Comparison of ENCODE assay signal across 10 mouse cellular contexts in genomic region chr2:156716683-156717082, GRCm38 (mm10). TPM values are rescaled to one million over a fixed set of nuclear protein-coding genes. Genes with fewer than 3 reads are reported as not detected.
A peak's percentile ranks its signal among the peaks of the same experiment; 100 is the strongest.
DNase-seq lines count a peak whose midpoint lies in the region; ATAC-seq and TF ChIP-seq lines count a peak whose summit lies in the region.
"Had no signal": no experiment of that assay in that cellular context is flagged by ENCODE, and none has a peak within 500 bp of the region (broad histone marks: within the 10 kb centered on the region; RNA-seq: fewer than 3 reads in every experiment).

No protein-coding gene starts in this region.

- ATAC-seq in heart, embryonic 13.5 days (ENCODE audit: extremely low read depth, insufficient number of reproducible peaks, low FRiP score, low TSS enrichment), result no peak
- no peak for ATAC-seq in forebrain, embryonic 15.5 days (replicated peaks)
- no peak for ATAC-seq in granulocyte monocyte progenitor cell, adult 5-6 weeks (replicated peaks; ENCODE audit: poor library complexity, severe bottlenecking)
- ATAC-seq: intestine, embryonic 15.5 days had no signal

- H3K9me3 ChIP-seq in heart, embryonic 13.5 days, result no peaks in the 10 kb centered on the region
- H3K9me3 ChIP-seq in forebrain, embryonic 15.5 days, result no peaks in the 10 kb centered on the region
- H3K9me3 ChIP-seq: intestine, embryonic 15.5 days; neural tube, embryonic 15.5 days had no signal

- peak overlapping the region; percentile 69 for H3K4me2 ChIP-seq in heart, embryonic 13.5 days
- H3K4me2 ChIP-seq in forebrain, embryonic 15.5 days (replicated peaks), result no peak overlapping the region

- H3K9ac ChIP-seq in heart, embryonic 13.5 days, result 0 out of 2 replicates have a peak overlapping the region, but pooled peaks have one; percentile 75
- H3K9ac ChIP-seq in forebrain, embryonic 15.5 days (replicated peaks), result no peak overlapping the region

- intact Hi-C loops in heart, postnatal 36 days (cut with DNase I), result loop anchor here (5.0 kb wide), 1 partner anchor 169 kb away; the partner anchor contains the start of gene Aar2
- intact Hi-C loops in left cerebral cortex, adult 2 months (cut with DNase I), result loop anchor here (2.0 kb wide), 1 partner anchor 52 kb away; no protein-coding TSS in a partner anchor
- intact Hi-C loops in left cerebral cortex, postnatal 10 days (cut with DNase I), result no loop called here

- no peak overlapping the region for H3K4me3 ChIP-seq in heart, embryonic 13.5 days
- H3K4me3 ChIP-seq in left cerebral cortex, adult 2 months, result no peak overlapping the region
- no peak overlapping the region for H3K4me3 ChIP-seq in forebrain, embryonic 15.5 days
- H3K4me3 ChIP-seq: intestine, embryonic 15.5 days; neural tube, embryonic 15.5 days had no signal

- no peak overlapping the region for H3K27ac ChIP-seq in heart, embryonic 13.5 days (replicated peaks)
- H3K27ac ChIP-seq in left cerebral cortex, adult 2 months, result 0 out of 2 replicates have a peak overlapping the region, but pooled peaks have one; percentile 61
- peak overlapping the region; percentile 85 for H3K27ac ChIP-seq in forebrain, embryonic 15.5 days (replicated peaks)

- peaks cover 11% of the 10 kb centered on the region for H3K36me3 ChIP-seq in heart, embryonic 13.5 days
- H3K36me3 ChIP-seq in forebrain, embryonic 15.5 days, result no peaks in the 10 kb centered on the region
- H3K36me3 ChIP-seq: intestine, embryonic 15.5 days had no signal

- WGBS in heart, embryonic 13.5 days, result 71% methylated on average over 6 of the region's 6 CpGs
- 79% methylated on average over 6 of the region's 6 CpGs for WGBS in forebrain, embryonic 15.5 days

- peaks cover 38% of the 10 kb centered on the region for H3K4me1 ChIP-seq in heart, embryonic 13.5 days
- H3K4me1 ChIP-seq in forebrain, embryonic 15.5 days, result peaks cover 32% of the 10 kb centered on the region

- no peak for DNase-seq in heart, postnatal 36 days
- no peak for DNase-seq in left cerebral cortex, adult 2 months (ENCODE audit: extremely low spot score in 1 of 2, low spot score in 2 of 2)
- DNase-seq in left cerebral cortex, postnatal 10 days (ENCODE audit: extremely low spot score in 1 of 2, low spot score in 2 of 2), result no peak
- DNase-seq in cerebellum, adult 9-11 months, result peak; percentile 59
- DNase-seq in right cerebral cortex, postnatal 14 days, result no peak

- no peaks in the 10 kb centered on the region for H3K27me3 ChIP-seq in heart, embryonic 13.5 days (replicated peaks)
- no peaks in the 10 kb centered on the region for H3K27me3 ChIP-seq in forebrain, embryonic 15.5 days
- H3K27me3 ChIP-seq: intestine, embryonic 15.5 days; neural tube, embryonic 15.5 days had no signal

- TF ChIP-seq CTCF in left cerebral cortex, adult 2 months (IDR thresholded peaks at IDR 0.05), result no peak

RNA-seq across cellular contexts. Expression of gene Myl9, which starts 58.5 kb away (rescaled TPM):
- polyA plus RNA-seq in heart, embryonic 13.5 days (2015; fragmentation: Nextera tagmentation; extraction: Ambion mirVana), result 1,696 and 1,855 TPM in 2 replicates
- total RNA-seq in heart, postnatal 36 days (2021), result 100 to 1,000 TPM in 1 of 2 experiments, 10 to 100 TPM in 1; 97.9 to 115 TPM
- total RNA-seq in left cerebral cortex, adult 2 months (2021), result 10 to 100 TPM; 16.1 to 17.3 TPM
- 10 to 100 TPM; 17.5 to 20.6 TPM for total RNA-seq in left cerebral cortex, postnatal 10 days (2021)
- 32.2 and 34.2 TPM in 2 replicates for polyA plus RNA-seq in forebrain, embryonic 15.5 days (2015; fragmentation: Nextera tagmentation; extraction: Ambion mirVana)
- total RNA-seq in granulocyte monocyte progenitor cell, adult 5-6 weeks (2014; fragmentation: Nextera tagmentation), result not detected in 2 replicates
- total RNA-seq in granulocyte monocyte progenitor cell, adult 5-6 weeks (2017), result not detected in 2 replicates

Comparison
In these comparisons a context has a peak if more than half of its experiments do, and no peak if none do; other contexts are left out.
1. RNA of gene Myl9, which starts 58.5 kb away (total RNA-seq): 97.9 to 115 TPM in heart, postnatal 36 days, 17.5 to 20.6 TPM in left cerebral cortex, postnatal 10 days and 16.1 to 17.3 TPM in left cerebral cortex, adult 2 months; not detected in granulocyte monocyte progenitor cell, adult 5-6 weeks; every median in the first group is over 10 times any median in the second.